Mouse (Mus musculus): ENCODE results near the gene Nav2.

Gene Nav2

GRCm38 (mm10) chr7:49309746-49310145 is 401.2 kb downstream of the Nav2 start:
- Histone ChIP-seq H3K9me3 (ENCODE audit: low read length) (0 out of 2 replicates have a peak, but pooled peaks cover 5% of the 10 kb centered on the region), H3K36me3 (ENCODE audit: insufficient read depth, low read length) (no peaks in the 10 kb centered on the region), H3K4me3 (replicated peaks; ENCODE audit: low read length) (no peak overlapping the region), H3K4me1 (replicated peaks; ENCODE audit: low read depth, low read length) (peaks cover 12% of the 10 kb centered on the region; the same call in 1 of the 2 replicates), H3K27me3 (ENCODE audit: insufficient read depth, low read length) (peaks cover 15% of the 10 kb centered on the region)
- TF ChIP-seq NANOG (IDR thresholded peaks at IDR 0.05; ENCODE audit: borderline replicate concordance, low read length) (no peak), CTCF (conservative IDR thresholded peaks at IDR 0.05; ENCODE audit: low read length) (no peak), POU5F1 (IDR thresholded peaks at IDR 0.05; ENCODE audit: borderline replicate concordance, low read length) (no peak)

DNA sequence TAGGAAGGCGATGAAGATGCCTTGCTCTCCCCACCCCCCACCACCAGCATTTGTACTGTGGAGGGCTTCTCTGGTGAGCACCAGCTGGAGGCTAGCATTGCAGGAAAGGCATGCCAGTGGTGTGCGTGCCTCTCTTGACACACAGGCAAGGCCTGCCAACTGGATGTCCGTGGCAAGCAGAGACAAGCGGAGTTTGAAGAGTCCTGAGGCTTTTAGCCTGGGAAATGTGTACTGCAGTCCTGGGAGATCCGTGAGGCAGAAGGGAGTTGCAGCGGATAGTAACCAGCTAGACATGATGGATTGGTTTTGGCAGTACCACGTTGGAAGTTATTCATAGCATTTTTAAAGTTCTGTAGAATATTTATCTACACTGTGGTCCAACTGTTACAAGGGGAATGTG is 405.4 kb downstream of the Nav2 start:
- no peaks in the 10 kb centered on the region for H3K27me3 ChIP-seq (ENCODE audit: insufficient read depth, low read length)
- peaks cover 8% of the 10 kb centered on the region for H3K4me1 ChIP-seq (replicated peaks; ENCODE audit: low read depth, low read length)
- no peak overlapping the region for H3K4me3 ChIP-seq (replicated peaks; ENCODE audit: low read length)
- 0 out of 2 replicates have a peak, but pooled peaks cover 2% of the 10 kb centered on the region for H3K9me3 ChIP-seq (ENCODE audit: low read length)
- no peaks in the 10 kb centered on the region for H3K36me3 ChIP-seq (ENCODE audit: insufficient read depth, low read length)
- TF ChIP-seq NANOG (IDR thresholded peaks at IDR 0.05; ENCODE audit: borderline replicate concordance, low read length) (no peak), CTCF (conservative IDR thresholded peaks at IDR 0.05; ENCODE audit: low read length) (no peak), POU5F1 (IDR thresholded peaks at IDR 0.05; ENCODE audit: borderline replicate concordance, low read length) (no peak)

GRCm38 (mm10) chr7:49315033-49315432 is 406.5 kb downstream of the Nav2 start:
- Histone ChIP-seq H3K36me3 (ENCODE audit: insufficient read depth, low read length) (no peaks in the 10 kb centered on the region), H3K27me3 (ENCODE audit: insufficient read depth, low read length) (no peaks in the 10 kb centered on the region), H3K4me3 (replicated peaks; ENCODE audit: low read length) (no peak overlapping the region), H3K4me1 (replicated peaks; ENCODE audit: low read depth, low read length) (peaks cover 8% of the 10 kb centered on the region), H3K9me3 (ENCODE audit: low read length) (no peaks in the 10 kb centered on the region)
- TF ChIP-seq CTCF (conservative IDR thresholded peaks at IDR 0.05; ENCODE audit: low read length) (no peak), NANOG (IDR thresholded peaks at IDR 0.05; ENCODE audit: borderline replicate concordance, low read length) (no peak)

- peaks cover 8% of the 10 kb centered on the region for H3K4me1 ChIP-seq (replicated peaks; ENCODE audit: low read depth, low read length)
- no peaks in the 10 kb centered on the region for H3K27me3 ChIP-seq (ENCODE audit: insufficient read depth, low read length)
- TF ChIP-seq POU5F1 (IDR thresholded peaks at IDR 0.05; ENCODE audit: borderline replicate concordance, low read length) (no peak), CTCF (conservative IDR thresholded peaks at IDR 0.05; ENCODE audit: low read length) (no peak), NANOG (IDR thresholded peaks at IDR 0.05; ENCODE audit: borderline replicate concordance, low read length) (no peak; the same call in 1 of the 2 replicates)
- no peaks in the 10 kb centered on the region for H3K36me3 ChIP-seq (ENCODE audit: insufficient read depth, low read length)
- H3K4me3 ChIP-seq (replicated peaks; ENCODE audit: low read length) = no peak overlapping the region
- no peaks in the 10 kb centered on the region for H3K9me3 ChIP-seq (ENCODE audit: low read length)
These were observed 408.1 kb downstream of the Nav2 start for GRCm38 (mm10) chr7:49316600-49316999.

- no peaks in the 10 kb centered on the region for H3K36me3 ChIP-seq (ENCODE audit: insufficient read depth, low read length)
- TF ChIP-seq NANOG (IDR thresholded peaks at IDR 0.05; ENCODE audit: borderline replicate concordance, low read length) (no peak), CTCF (conservative IDR thresholded peaks at IDR 0.05; ENCODE audit: low read length) (no peak), POU5F1 (IDR thresholded peaks at IDR 0.05; ENCODE audit: borderline replicate concordance, low read length) (no peak)
- H3K9me3 ChIP-seq (ENCODE audit: low read length) = no peaks in the 10 kb centered on the region
- H3K4me1 ChIP-seq (replicated peaks; ENCODE audit: low read depth, low read length) = peaks cover 8% of the 10 kb centered on the region
- no peak overlapping the region for H3K4me3 ChIP-seq (replicated peaks; ENCODE audit: low read length)
- no peaks in the 10 kb centered on the region for H3K27me3 ChIP-seq (ENCODE audit: insufficient read depth, low read length)
These were observed 409.8 kb downstream of the Nav2 start for GRCm38 (mm10) chr7:49318183-49318897.

DNA sequence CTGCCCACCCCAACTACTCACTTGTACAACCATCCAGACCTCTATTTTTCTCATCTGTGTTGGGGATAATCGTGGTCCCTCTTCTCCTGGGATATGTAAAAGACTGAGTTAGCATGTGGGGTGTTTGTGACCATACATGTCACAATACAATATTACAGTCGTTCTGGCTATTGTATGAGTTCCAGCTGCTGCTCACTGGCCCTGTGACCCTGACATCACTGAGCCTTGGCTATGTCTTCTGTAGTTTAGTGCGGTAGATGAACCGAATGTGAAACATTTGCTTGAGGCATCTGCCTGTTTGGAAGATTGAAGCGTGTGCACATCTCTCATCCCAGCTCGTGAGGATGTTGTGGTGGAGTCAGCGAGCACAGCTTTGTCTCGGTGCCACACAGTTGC is 410.4 kb downstream of the Nav2 start:
- H3K9me3 ChIP-seq (ENCODE audit: low read length) = no peaks in the 10 kb centered on the region
- TF ChIP-seq NANOG (IDR thresholded peaks at IDR 0.05; ENCODE audit: borderline replicate concordance, low read length) (no peak), POU5F1 (IDR thresholded peaks at IDR 0.05; ENCODE audit: borderline replicate concordance, low read length) (no peak), CTCF (conservative IDR thresholded peaks at IDR 0.05; ENCODE audit: low read length) (no peak)
- H3K4me1 ChIP-seq (replicated peaks; ENCODE audit: low read depth, low read length) = peaks cover 8% of the 10 kb centered on the region
- H3K36me3 ChIP-seq (ENCODE audit: insufficient read depth, low read length) = no peaks in the 10 kb centered on the region
- no peaks in the 10 kb centered on the region for H3K27me3 ChIP-seq (ENCODE audit: insufficient read depth, low read length)
- H3K4me3 ChIP-seq (replicated peaks; ENCODE audit: low read length) = no peak overlapping the region

GRCm38 (mm10) chr7:49319981-49320380 is 411.5 kb downstream of the Nav2 start:
- no peak for TF ChIP-seq POU5F1 (IDR thresholded peaks at IDR 0.05; ENCODE audit: borderline replicate concordance, low read length)
- no peak for TF ChIP-seq NANOG (IDR thresholded peaks at IDR 0.05; ENCODE audit: borderline replicate concordance, low read length)
- TF ChIP-seq CTCF (conservative IDR thresholded peaks at IDR 0.05; ENCODE audit: low read length) = no peak
- H3K4me1 ChIP-seq (replicated peaks; ENCODE audit: low read depth, low read length) = peaks cover 8% of the 10 kb centered on the region
- H3K36me3 ChIP-seq (ENCODE audit: insufficient read depth, low read length) = no peaks in the 10 kb centered on the region
- H3K9me3 ChIP-seq (ENCODE audit: low read length) = no peaks in the 10 kb centered on the region
- no peaks in the 10 kb centered on the region for H3K27me3 ChIP-seq (ENCODE audit: insufficient read depth, low read length)
- H3K4me3 ChIP-seq (replicated peaks; ENCODE audit: low read length) = no peak overlapping the region

DNA sequence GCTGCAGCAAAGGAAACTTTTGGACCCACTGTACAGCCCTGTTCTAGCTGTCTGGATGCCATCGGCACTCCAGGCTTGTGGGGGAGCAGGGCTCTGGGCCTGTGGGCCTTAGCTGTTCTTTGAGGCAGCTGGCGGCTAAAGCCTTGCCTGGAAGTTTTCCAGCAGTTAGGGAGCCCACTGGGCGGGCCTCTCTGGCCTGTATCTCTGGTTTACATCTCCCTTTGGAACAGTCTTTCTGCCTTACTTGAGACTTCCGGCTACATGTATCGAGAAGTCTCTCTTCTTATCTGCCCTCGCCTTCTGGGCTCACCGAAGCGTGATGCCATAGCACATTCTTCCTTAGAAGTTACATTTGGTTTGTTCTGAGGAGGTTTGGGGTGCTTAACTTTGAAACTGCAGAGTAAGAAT is 412.6 kb downstream of the Nav2 start:
- TF ChIP-seq NANOG (IDR thresholded peaks at IDR 0.05; ENCODE audit: borderline replicate concordance, low read length) (no peak), CTCF (conservative IDR thresholded peaks at IDR 0.05; ENCODE audit: low read length) (no peak), POU5F1 (IDR thresholded peaks at IDR 0.05; ENCODE audit: borderline replicate concordance, low read length) (no peak)
- no peaks in the 10 kb centered on the region for H3K9me3 ChIP-seq (ENCODE audit: low read length)
- peaks cover 13% of the 10 kb centered on the region for H3K4me1 ChIP-seq (replicated peaks; ENCODE audit: low read depth, low read length)
- no peak overlapping the region for H3K4me3 ChIP-seq (replicated peaks; ENCODE audit: low read length)
- H3K27me3 ChIP-seq (ENCODE audit: insufficient read depth, low read length) = peaks cover 5% of the 10 kb centered on the region; the same call in 1 of the 2 replicates
- no peaks in the 10 kb centered on the region for H3K36me3 ChIP-seq (ENCODE audit: insufficient read depth, low read length)

DNA sequence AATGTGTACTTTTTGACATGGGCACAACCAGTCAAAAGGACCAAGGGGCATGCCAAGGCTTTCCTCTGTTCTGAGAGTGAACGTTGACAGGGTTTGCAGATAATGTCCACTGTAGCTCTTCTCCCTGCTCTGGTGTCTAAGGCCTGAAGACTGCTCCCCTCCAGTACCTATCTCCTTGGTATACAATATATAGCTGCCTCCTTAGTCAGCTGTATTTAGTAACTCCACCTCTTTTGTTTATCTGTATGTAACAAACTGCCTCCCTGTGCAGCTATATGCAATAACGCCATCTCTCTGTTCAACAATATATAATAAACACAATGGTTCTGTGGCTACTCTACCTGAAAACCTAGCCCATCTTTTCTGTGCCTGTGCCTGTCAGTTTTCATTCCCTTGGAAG is 413.7 kb downstream of the Nav2 start:
- H3K4me1 ChIP-seq (replicated peaks; ENCODE audit: low read depth, low read length) = peaks cover 9% of the 10 kb centered on the region
- no peak overlapping the region for H3K4me3 ChIP-seq (replicated peaks; ENCODE audit: low read length)
- H3K9me3 ChIP-seq (ENCODE audit: low read length) = no peaks in the 10 kb centered on the region
- no peaks in the 10 kb centered on the region for H3K36me3 ChIP-seq (ENCODE audit: insufficient read depth, low read length)
- H3K27me3 ChIP-seq (ENCODE audit: insufficient read depth, low read length) = peaks cover 5% of the 10 kb centered on the region; the same call in 1 of the 2 replicates
- TF ChIP-seq NANOG (IDR thresholded peaks at IDR 0.05; ENCODE audit: borderline replicate concordance, low read length) = no peak
- TF ChIP-seq CTCF (conservative IDR thresholded peaks at IDR 0.05; ENCODE audit: low read length) = no peak
- no peak for TF ChIP-seq POU5F1 (IDR thresholded peaks at IDR 0.05; ENCODE audit: borderline replicate concordance, low read length)

Measured in E14TG2a.4 (cell line).